Mouse (Mus musculus) adrenal gland, adult 2 months (tissue): ENCODE data around the gene Rasa3. TPM values are rescaled to one million over a fixed set of nuclear protein-coding genes. Genes with fewer than 3 reads are reported as not detected.

ENCODE experiments used
- DNase-seq: peaks from one replicate; pipeline ENCODE4 v3.0.0; 2021
- polyA plus RNA-seq: library from polyadenylated mRNA; depleted of rRNA; stranded (reverse); fragments of >200 nt; gene quantifications from 2 replicates; pipeline ENCODE4 v1.2.3, GENCODE M21; 2012
- total RNA-seq, 2 experiments: library from RNA; stranded (reverse); gene quantifications; 2 replicates each; pipeline ENCODE4 v1.2.3; 2021

The Rasa3 gene
- total and polyA plus RNA-seq, 3 experiments: 27.4 to 38.6 (median 35.9) TPM

DNA sequence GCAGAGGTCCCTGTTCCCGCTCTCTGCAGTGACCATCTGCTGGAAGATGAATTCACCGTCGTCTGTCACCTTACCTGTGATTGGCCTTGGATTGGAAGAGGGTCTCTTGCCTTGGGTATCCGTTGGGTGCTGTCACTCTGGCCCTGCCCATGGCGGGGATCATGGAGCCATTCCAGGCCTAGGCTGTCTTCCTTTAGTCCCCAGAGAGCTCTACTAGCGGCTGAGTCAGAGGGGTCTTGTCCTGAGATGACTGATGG lies 125.9 kb downstream of the Rasa3 start:
- DNase-seq: no peak

DNA sequence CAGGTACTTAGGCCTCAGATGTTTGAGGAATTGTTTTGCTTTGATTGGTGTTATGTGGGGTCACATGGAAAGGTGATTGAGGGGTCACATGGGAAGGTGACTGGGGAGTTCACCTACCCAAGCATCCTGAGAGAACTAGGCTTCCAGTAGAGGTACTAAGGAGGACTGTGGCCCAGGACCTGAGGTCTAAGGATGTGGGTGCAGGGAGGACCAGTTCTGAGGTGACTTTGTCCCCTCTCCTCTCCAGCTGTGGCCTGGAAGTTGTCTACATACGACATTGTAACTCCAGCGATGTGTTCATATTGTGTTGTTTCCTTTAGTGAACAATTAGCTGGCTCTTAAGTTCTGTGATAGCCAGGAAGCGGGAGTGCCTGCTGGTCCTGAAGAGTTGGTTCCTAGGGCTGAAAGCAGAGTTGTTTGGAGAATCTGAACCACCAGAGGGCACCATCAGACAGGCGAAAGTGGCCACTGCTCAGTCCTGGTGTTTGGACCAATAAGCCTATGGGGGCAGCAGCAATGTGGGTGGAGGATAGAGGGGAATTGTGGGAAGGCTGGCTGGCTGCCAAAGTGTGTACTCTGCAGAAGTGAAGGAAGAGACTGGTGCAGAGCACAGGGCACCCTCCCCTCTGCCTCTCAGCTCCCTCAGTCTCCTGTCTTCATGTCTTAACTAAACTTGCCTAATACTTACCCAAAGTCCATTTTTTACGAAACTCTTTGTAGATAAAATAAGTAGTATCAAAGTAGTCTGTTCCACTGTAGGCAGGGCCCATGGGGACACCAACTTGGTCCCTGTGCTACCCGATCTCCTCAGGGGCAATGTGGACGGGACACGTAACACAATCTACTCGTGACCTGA lies 126.5 kb downstream of the Rasa3 start:
- peak; percentile 87 for DNase-seq

DNA sequence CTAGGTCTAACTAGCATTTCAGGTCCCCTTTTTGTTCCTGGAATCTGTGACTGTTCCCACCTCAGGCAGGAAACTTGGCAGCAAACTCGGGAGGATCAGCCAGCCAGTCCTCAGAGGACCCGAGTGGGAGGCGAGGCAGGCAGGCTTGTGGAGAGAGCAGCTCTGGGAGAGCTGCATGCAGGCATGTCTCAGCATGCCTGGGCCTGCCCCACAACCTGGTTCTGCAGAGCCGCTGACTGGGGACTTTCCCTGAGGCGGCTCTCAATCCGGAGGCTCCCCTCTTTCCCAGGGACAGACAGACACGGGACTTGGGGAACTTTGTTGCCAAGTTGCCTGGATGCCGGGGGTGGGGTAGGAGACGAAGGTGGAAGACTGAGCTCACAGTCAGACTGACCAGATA lies 128.6 kb downstream of the Rasa3 start:
- peak; percentile 53 for DNase-seq

DNA sequence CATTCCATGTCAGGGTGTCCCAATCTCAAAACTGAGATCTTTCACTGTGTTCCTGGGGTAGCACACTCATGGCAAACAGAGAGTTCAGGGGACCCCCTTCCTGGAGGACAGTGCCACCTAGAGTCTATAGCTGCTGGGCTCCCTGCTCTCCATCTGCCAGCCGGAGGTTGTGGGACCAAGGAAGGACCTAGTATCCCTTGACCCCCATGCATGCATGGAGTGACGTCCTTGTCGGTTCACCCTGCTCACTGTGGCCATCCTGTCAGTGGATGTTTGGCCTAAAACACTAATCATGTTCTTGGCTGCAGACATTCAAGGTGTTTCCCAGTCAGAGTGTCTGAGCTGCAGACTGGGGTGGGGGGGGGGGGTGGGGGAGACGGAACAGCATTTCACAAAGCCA lies 129.2 kb downstream of the Rasa3 start:
- peak; percentile 64 for DNase-seq

DNA sequence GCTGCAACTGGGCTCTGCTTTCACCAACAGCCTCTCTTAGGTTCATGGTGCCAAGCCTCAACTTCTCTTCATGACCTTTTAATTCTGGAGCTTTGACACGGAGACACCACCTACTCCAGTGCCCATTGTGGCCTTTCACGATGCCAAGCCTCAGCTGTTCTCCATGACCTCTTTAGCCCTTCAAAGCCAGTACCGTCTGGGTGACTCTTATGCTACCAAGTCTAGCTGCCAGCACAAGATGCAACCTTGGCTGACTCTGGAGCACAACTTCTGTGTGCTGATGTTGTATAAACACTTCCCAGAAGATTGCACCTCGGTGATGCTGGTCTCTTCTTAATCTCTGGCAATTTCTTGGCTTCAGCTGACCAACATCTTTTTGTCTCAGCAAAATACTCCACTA lies 131.0 kb downstream of the Rasa3 start:
- peak; percentile 58 for DNase-seq

DNA sequence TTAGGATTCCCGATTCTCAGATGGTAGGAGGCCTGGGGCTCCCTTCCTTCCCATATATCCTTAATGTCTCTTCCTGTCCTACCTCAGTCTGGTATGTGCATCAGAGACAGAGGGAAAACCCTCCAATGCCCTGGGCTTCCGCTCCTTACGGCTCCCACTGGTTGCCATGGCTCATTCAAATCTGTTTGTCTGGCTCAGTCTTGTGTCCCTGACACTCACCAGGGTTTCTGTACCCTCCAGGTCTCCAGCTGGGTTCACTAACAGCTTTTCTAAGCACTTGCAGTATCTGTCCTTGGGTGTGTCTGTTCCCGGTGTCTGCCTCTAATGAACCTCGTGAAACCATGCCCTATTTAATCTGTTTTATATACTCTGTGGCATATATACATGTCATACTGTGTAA lies 135.9 kb downstream of the Rasa3 start:
- no peak for DNase-seq

DNA sequence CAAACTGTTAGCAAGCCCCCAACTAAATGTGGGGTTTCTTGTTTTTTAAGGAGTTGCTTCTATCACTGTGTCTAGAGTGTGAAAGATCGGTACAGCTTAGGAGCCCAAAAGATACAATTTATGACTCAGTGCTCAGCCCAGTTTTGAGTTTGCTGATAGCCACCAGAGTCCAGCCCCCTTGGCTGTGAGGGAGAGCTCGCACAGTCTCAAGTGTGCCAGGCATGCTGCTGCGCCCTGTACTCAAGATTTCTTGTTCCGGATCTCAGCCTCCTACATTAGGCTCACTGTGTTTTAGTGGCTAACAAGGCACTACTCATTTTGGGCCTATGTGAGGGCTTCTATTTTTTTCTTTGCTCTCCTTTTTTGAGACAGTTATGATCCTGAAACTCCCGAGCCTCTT lies 137.3 kb downstream of the Rasa3 start:
- DNase-seq: no peak

DNA sequence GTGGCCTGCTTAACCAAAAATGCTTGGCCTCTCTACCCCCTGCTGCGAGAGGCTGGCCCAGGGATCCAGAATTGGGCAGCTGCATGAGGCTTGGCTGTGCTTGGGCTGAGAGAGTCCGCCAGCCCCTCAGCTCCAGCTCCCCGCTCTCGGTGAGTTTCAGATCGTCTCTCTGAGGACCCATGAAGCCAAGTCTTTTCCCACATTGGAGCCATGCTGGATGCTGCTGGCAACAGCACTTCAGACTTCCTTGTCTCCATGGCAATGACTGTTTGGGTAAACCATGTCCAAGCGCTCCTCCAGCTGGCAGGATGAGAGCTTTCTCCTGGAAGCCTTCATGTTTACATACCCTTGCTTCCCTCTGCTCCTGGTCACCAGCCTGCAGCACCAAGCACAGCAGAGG lies 138.6 kb downstream of the Rasa3 start:
- peak; percentile 27 for DNase-seq

DNA sequence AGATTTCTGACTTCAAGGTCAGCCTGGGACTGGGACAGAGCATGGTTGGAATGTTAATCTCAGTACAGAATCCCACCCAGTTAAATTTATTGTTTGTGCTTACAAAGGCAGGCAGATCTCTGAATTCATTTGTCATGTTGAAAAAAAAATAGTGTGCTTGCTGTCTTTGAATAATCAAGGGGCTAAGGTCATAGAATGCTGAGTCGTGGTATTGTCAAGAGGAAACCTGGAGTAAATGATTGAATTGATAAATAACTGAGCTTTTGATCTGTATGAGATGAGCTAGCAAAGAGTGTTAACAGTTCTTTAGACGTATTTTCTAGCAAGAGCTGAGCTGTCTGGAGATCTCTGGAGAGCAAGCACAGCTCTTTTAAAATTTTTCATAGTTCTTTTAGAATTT lies 140.3 kb downstream of the Rasa3 start:
- no peak for DNase-seq

DNA sequence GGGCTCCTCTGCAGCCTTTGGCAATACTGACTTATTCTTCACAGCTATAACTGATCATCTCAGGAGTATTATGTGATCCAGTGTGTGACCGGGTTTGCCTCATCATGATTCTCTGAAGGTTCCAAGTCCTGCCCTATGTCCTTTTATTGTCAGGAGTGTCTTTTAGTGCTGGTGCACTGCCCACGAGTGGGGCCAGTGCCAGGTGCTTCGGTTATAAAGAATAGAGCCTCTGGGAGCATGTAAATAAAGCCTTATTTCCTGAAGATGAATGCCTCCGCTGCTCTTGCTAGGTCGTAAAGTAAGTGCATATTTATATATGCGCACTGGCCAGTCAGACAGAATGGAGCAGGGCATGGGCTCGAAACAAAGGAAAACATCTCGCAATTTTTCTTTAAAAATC lies 144.3 kb downstream of the Rasa3 start:
- no peak for DNase-seq

DNA sequence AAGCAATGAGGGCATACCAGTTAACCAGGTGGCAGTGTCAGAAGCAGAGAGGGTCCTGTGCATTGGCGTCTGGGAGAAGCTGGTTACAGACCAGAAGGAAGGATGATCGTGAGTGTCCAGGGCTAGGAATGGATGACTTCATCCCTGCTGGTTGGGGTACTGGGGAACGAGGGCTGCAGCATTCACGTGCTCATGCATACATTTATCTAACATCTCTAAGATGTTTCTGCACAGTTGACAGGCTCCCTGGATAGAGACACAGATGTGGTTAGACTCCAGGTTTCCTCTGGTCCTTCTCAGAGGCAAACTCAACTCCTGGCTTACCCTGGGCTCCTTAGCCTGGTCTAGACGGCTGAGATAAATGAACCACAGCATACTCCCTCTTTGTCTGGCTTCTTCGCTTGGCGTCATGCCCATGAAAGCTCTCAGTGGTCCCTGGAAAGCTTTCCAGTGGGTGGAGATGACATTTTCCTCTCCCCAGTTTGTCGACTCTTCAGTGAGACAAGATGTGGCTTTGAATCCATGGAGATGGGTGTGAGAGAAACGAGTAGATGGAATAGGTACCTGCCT lies 145.7 kb downstream of the Rasa3 start:
- DNase-seq: no peak

DNA sequence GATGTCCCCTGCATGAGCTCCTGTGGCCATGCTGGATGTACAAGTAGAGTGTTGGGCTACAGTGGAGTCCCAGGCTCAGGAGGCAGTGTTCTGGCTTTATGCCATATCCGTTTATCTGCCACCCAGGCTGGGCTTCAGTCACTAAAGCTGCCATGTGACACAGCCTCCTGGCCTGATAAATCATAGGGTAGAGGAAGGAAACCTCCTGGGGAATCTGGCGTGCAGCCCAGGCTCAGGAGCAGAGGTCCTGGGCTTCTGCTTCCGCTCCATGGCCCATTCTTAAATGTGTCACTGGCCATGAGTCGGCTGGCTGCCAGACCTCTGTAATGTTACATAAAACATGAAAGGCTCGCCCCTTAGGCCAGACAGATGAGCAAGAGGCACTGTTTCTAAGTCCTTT lies 146.5 kb downstream of the Rasa3 start:
- DNase-seq: peak; percentile 93

DNA sequence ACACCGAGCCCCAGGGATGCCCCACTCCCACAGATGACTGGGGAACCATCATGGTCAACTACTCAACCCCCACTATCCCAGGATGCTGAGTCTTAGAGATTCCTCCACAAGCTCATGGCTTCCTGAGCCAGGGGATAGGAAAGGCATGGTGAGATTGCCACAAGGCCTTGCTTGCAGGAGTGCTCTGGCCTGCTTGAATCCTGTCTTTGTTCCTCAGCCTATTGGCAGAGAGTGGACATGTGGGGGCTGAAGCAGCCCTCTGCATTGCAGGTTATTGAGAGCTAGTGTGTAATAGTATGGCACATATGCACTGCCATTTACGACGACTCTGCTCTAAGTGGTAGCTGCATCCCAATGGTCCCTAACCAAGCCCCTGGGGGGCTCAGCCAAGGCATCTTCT lies 147.0 kb downstream of the Rasa3 start:
- DNase-seq: no peak

DNA sequence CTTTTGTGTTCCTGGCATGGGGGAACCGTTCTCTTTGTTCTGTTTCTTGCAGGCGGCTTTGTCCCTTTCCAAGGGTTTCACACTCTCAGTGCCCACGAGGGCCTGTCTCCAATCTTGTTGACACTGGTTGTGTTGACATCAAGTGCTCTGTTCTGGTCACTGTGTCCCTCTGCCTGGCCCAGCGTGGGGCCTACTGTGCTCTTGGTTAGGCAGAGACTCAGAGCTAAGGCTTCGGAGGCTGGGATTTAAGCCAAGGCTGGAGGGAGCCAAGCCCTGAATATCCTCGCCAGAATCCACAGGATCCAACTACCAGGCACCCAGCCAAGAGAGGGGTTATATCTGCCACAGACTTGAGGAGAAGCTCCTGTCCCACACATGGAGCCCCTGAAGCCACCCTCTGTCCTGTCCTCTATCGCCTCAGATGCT lies 147.5 kb downstream of the Rasa3 start:
- DNase-seq: peak; percentile 84

DNA sequence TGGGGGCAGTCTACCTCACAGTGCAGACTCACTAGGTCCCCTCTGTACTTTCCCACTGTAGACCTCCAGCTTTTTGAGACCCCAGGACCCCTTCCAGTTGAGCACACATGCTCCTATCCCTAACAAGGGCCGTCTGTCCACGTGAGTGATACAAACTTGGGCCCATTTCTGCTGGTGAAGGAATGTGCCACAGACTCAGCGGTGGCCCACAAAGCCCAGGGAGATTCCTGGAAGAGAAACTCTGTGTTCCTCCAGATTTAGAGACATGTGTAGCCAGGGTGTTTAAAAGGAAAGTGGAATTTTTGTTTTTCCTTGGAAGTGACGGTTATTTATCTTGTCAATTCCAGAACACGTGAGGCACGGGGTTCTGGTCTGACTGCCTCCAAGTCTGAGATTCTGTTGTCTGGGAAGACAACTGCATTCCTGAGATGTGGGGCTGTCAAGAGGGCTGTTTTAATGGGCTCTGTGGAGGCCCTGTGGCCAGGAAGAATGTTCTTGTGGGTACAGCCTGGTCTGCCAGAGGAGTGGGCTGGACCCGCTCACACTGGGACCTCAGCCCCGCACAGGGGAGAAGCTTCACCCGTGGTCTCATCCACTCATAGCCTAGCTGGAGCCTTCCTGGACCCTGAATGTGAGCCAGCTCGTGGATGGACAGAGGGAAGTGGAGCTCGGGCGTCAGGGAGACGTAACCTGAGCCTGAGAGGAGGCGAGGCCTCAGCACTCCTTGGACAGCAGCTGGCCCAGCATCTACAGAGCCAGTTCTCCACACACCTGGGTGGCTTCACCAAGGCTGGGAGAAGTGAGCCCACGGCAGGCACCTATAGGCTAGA lies 148.2 kb downstream of the Rasa3 start:
- no peak for DNase-seq

DNA sequence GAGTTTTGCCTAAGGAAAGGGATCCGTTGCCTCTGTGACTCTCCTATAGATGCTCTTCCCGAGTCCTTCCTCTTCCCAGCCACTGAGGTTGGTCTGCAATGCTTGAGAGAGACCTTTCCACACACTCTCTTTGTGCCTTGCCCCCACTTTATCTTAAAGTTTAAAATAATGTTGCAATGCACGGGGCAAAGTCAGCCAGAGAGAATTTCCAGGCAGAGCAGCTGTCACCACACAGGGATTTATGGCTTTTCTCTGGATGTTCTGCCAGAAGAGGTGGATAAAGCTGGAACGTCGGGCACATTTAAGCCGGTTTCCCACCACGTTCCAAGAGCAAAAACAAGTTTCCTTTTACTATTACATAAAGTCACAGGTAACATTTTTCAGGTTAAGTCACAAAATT lies 156.0 kb downstream of the Rasa3 start:
- peak; percentile 57 for DNase-seq

DNA sequence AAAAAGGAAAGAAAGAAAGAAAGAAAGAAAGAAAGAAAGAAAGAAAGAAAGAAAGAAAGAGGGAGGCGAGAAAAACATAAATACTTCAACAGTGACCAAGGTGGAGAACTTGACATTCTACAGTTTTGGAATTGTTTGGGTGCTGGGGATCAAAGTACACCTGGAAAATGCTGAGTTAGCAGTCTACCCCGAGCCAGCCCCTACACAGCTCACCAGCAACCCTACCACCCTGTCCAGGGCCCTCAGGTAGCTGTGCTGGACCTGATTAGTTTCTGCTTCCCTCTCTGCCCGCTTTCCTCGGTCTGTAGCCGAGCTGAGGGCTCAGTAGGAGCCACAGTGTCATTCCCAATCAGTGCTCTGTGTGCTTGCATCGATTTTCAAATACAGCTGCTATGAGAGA lies 157.1 kb downstream of the Rasa3 start:
- no peak for DNase-seq

DNA sequence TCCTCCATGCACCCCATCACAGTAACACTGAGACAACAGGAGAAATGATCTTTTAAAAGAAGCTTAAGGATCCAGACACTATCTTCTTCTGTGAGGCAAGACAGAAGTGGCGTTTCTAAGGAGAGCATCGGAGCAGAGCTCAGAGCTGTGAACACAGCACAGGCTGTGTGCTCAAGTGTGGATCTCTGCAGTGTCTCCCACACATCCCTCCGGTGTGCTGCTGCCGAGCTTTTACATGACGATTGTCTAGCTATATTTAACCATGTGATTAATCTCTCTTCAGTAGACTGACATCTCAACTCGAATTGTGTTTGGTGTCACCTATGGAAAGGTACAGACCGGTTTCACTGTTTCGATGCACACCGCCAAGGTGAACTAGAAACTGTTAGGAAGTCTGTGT lies 157.9 kb downstream of the Rasa3 start:
- no peak for DNase-seq

DNA sequence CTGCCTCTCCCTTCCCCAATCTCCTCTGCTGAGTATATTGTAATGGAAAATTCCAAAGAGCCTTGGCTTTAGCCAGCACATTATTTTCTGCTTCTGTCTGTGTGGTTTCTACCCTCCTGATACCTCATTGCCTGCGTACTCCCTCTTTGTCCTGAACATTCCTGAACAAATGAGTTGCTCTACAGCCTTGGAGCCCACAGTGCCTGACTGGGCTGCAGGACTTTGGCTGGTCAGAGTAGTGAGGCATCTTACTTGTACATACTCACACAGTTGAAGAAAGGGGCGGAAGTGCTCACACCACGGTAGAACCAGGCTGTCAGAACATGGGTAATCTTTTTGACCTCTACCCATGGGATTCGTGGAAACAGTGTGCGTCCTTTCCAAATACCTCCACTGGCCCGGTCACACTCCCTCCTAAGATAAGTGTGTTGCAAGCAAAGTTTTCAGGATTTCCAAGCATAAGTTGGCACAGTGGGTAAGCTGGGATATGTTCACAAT lies 160.1 kb downstream of the Rasa3 start:
- peak; percentile 59 for DNase-seq
